Mouse (Mus musculus) midbrain, embryonic 12.5 days (tissue): ENCODE results near the gene Pou2f3. TPM values are rescaled to one million over a fixed set of nuclear protein-coding genes. Genes with fewer than 3 reads are reported as not detected.
"Not testable (repeated sequence)": the region's sequence is repeated elsewhere in the genome, so short reads cannot be mapped to it uniquely, and the experiment has no call there.

Source experiments
- ATAC-seq: fragments of 200-750 bp; cut with Nextera tagmentation; 2 replicates; pipeline ENCODE4 v1.8.0; 2017; ENCODE audit warnings: low read depth, moderate TSS enrichment, moderate library complexity; ENCODE audit not compliant: low FRiP score
- H3K27ac ChIP-seq: fragments of 300-500 bp; sonication (generic); replicated peaks from 2 replicates; pipeline ENCODE4 v1.5.1; 2016; ENCODE audit warnings: mild to moderate bottlenecking
- H3K27me3 ChIP-seq: fragments of 300-500 bp; sonication (generic); 2 replicates; pipeline ENCODE4 v1.6.1; 2016; ENCODE audit warnings: mild to moderate bottlenecking
- H3K36me3 ChIP-seq: fragments of 300-500 bp; sonication (generic); 2 replicates; pipeline ENCODE4 v1.6.1; 2016
- H3K4me1 ChIP-seq: fragments of 300-500 bp; sonication (generic); 2 replicates; pipeline ENCODE4 v1.6.1; 2016
- H3K4me2 ChIP-seq: fragments of 300-500 bp; sonication (generic); replicated peaks from 2 replicates; pipeline ENCODE4 v1.6.1; 2016; ENCODE audit warnings: mild to moderate bottlenecking, moderate library complexity
- H3K4me3 ChIP-seq: fragments of 300-500 bp; sonication (generic); 2 replicates; pipeline ENCODE4 v1.5.1; 2016; ENCODE audit warnings: mild to moderate bottlenecking
- H3K9ac ChIP-seq: fragments of 300-500 bp; sonication (generic); replicated peaks from 2 replicates; pipeline ENCODE4 v1.6.1; 2016; ENCODE audit warnings: mild to moderate bottlenecking, moderate library complexity
- H3K9me3 ChIP-seq: fragments of 300-500 bp; sonication (generic); 2 replicates; pipeline ENCODE4 v1.6.1; 2016; ENCODE audit warnings: mild to moderate bottlenecking
- WGBS: fragments of 180-500 bp; shearing (Covaris S2); methylation state at CpG from one replicate; pipeline ENCODE4 v1.1.7; 2016; 5-methylcytosine and 5-hydroxymethylcytosine counted together
- polyA plus RNA-seq: library from polyadenylated mRNA; unstranded; fragments of >200 nt; fragmentation: Nextera tagmentation; extraction: Ambion mirVana; gene quantifications from 2 replicates; pipeline ENCODE4 v1.2.1, GENCODE M21; 2016

Pou2f3 gene
- polyA plus RNA-seq, 1 experiment from 2014 or later, result not detected

GRCm38 (mm10) chr9:43121948-43122347, 88.2 kb downstream of the Pou2f3 start:
- not testable (repeated sequence) for H3K9ac ChIP-seq, H3K4me2 ChIP-seq, ATAC-seq, H3K27ac ChIP-seq, H3K9me3 ChIP-seq, H3K4me3 ChIP-seq, H3K36me3 ChIP-seq, H3K4me1 ChIP-seq, H3K27me3 ChIP-seq
- WGBS, result 84% methylated on average over 2 of the region's 2 CpGs

GRCm38 (mm10) chr9:43116997-43117336, 93.2 kb downstream of the Pou2f3 start:
- H3K9me3 ChIP-seq, result no peaks in the 10 kb centered on the region
- H3K9ac ChIP-seq, result no peak overlapping the region
- H3K4me3 ChIP-seq, result no peak overlapping the region; the same call in 1 of the 2 replicates
- H3K27ac ChIP-seq, result 0 out of 2 replicates have a peak overlapping the region, but pooled peaks have one; percentile 30
- no peak for ATAC-seq
- peaks cover 13% of the 10 kb centered on the region; the same call in 1 of the 2 replicates for H3K4me1 ChIP-seq
- H3K36me3 ChIP-seq, result no peaks in the 10 kb centered on the region
- H3K4me2 ChIP-seq, result peak overlapping the region; percentile 78; the same call in 1 of the 2 replicates
- H3K27me3 ChIP-seq, result no peaks in the 10 kb centered on the region
- WGBS, result 83% methylated on average over 6 of the region's 6 CpGs

GRCm38 (mm10) chr9:43116134-43116996, 93.8 kb downstream of the Pou2f3 start, which contains the start of gene Tmem136:
Tmem136 (minus strand) TSS chr9:43116570.
- H3K27ac ChIP-seq, result peak within 1 kb of the TSS; percentile 42; the same call in 1 of the 2 replicates
- ATAC-seq, result peak; percentile 93

GRCm38 (mm10) chr9:43115431-43116133, 94.6 kb downstream of the Pou2f3 start:
- no peak for ATAC-seq
- WGBS, result 16% methylated on average over 12 of the region's 12 CpGs
- Histone ChIP-seq H3K4me1 (peaks cover 13% of the 10 kb centered on the region; the same call in 1 of the 2 replicates), H3K4me3 (peak overlapping the region; percentile 74), H3K27ac (no peak overlapping the region), H3K9ac (peak overlapping the region; percentile 87), H3K4me2 (peak overlapping the region; percentile 78), H3K9me3 (no peaks in the 10 kb centered on the region), H3K36me3 (peaks cover 11% of the 10 kb centered on the region), H3K27me3 (no peaks in the 10 kb centered on the region)

More at GRCm38 (mm10) chr9:43116134-43116996, 93.8 kb downstream of the Pou2f3 start, which contains the start of gene Tmem136:
- H3K36me3 ChIP-seq, result peaks cover 3% of the 10 kb centered on the region
- no peaks in the 10 kb centered on the region for H3K9me3 ChIP-seq
- no peaks in the 10 kb centered on the region for H3K27me3 ChIP-seq
- peaks cover 13% of the 10 kb centered on the region; the same call in 1 of the 2 replicates for H3K4me1 ChIP-seq
- H3K9ac ChIP-seq, result peak within 1 kb of the TSS; percentile 87
- 4% methylated on average over 55 of the region's 55 CpGs for WGBS
- H3K4me3 ChIP-seq, result peak within 1 kb of the TSS; percentile 74
- peak within 1 kb of the TSS; percentile 78 for H3K4me2 ChIP-seq

- WGBS, result 94% methylated on average over 4 of the region's 4 CpGs
- H3K9me3 ChIP-seq, result no peaks in the 10 kb centered on the region
- H3K4me2 ChIP-seq, result no peak overlapping the region
- H3K9ac ChIP-seq, result no peak overlapping the region
- H3K36me3 ChIP-seq, result peaks cover 16% of the 10 kb centered on the region
- peaks cover 13% of the 10 kb centered on the region; the same call in 1 of the 2 replicates for H3K4me1 ChIP-seq
- no peak overlapping the region for H3K27ac ChIP-seq
- H3K4me3 ChIP-seq, result no peak overlapping the region
- no peaks in the 10 kb centered on the region for H3K27me3 ChIP-seq
- ATAC-seq, result no peak
These were observed 95.3 kb downstream of the Pou2f3 start for GRCm38 (mm10) chr9:43114833-43115232.

DNA sequence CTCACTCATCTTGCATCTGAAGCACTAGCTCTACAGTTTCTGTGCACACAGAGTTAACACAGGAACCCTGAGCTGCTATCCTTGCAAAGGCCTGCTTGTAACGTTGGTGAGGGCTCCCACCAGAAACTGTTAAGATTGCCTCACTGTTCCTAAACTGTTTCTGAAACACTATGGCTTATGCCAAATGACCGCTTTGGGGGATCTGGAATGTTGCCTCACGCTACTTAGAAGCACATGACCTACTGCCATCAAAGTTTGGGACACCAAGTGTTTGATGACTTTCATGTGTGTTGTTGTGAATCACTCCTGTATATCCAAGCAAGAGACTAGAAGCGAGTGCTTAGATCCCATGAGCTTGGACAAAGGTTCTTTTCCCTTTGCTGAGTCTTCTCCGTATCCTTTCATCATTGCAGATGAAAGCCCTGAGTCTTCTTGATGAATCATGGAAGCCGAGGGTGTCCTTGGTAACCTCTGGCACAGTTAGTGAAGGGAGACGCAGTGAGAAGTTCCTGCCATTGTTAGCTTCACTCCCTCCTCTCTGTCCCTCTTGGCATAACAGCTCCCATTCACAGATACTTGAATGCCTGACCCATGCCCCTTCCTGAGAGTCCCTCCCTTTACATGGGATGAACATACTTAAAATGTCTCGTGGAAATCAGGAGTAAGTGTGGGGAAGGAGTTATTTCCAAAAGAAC, 99.7 kb downstream of the Pou2f3 start:
- no peaks in the 10 kb centered on the region for H3K9me3 ChIP-seq
- H3K4me3 ChIP-seq, result no peak overlapping the region
- H3K9ac ChIP-seq, result no peak overlapping the region
- H3K4me1 ChIP-seq, result peaks cover 8% of the 10 kb centered on the region; the same call in 1 of the 2 replicates
- no peak overlapping the region for H3K27ac ChIP-seq
- no peak overlapping the region for H3K4me2 ChIP-seq
- H3K36me3 ChIP-seq, result peaks cover 16% of the 10 kb centered on the region
- no peak for ATAC-seq
- WGBS, result 86% methylated on average over 8 of the region's 8 CpGs
- no peaks in the 10 kb centered on the region for H3K27me3 ChIP-seq

GRCm38 (mm10) chr9:43109125-43109524, 101.0 kb downstream of the Pou2f3 start:
- 90% methylated on average over 7 of the region's 7 CpGs for whole genome bisulfite sequencing
- H3K27me3 ChIP-seq, result no peaks in the 10 kb centered on the region
- H3K4me1 ChIP-seq, result peaks cover 14% of the 10 kb centered on the region
- H3K4me3 ChIP-seq, result no peak overlapping the region
- no peak overlapping the region for H3K27ac ChIP-seq
- H3K4me2 ChIP-seq, result no peak overlapping the region
- H3K36me3 ChIP-seq, result peaks cover 16% of the 10 kb centered on the region
- H3K9me3 ChIP-seq, result no peaks in the 10 kb centered on the region
- no peak for ATAC-seq
- H3K9ac ChIP-seq, result no peak overlapping the region

GRCm38 (mm10) chr9:43108721-43109120, 101.4 kb downstream of the Pou2f3 start:
- H3K27me3 ChIP-seq, result no peaks in the 10 kb centered on the region
- H3K4me3 ChIP-seq, result no peak overlapping the region
- WGBS, result 89% methylated on average over 3 of the region's 3 CpGs
- no peaks in the 10 kb centered on the region for H3K9me3 ChIP-seq
- no peak overlapping the region for H3K27ac ChIP-seq
- H3K36me3 ChIP-seq, result peaks cover 16% of the 10 kb centered on the region
- no peak for ATAC-seq
- no peak overlapping the region for H3K9ac ChIP-seq
- no peak overlapping the region for H3K4me2 ChIP-seq
- peaks cover 18% of the 10 kb centered on the region for H3K4me1 ChIP-seq

DNA sequence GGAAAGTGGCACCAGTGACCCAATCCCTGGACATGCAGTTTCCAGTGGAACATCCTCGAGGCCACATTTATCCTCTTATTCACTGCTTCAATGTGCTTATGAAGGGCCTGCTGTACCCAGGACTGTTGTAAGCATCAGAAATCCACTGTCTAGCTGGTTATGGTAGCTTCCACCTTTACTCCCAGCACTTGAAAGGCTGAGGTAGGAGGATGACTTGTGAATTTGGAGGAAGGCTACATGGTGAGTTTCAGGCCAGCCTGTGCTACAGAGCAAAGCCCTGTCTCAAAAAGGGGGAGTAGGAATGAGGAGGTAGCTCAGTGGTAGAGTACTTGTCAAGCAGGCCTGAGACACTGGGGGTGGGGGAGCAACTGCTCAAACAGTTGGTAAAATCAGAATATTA, 102.1 kb downstream of the Pou2f3 start:
- Histone ChIP-seq H3K9ac (no peak overlapping the region), H3K4me3 (no peak overlapping the region), H3K9me3 (no peaks in the 10 kb centered on the region), H3K4me1 (peaks cover 22% of the 10 kb centered on the region), H3K36me3 (peaks cover 16% of the 10 kb centered on the region), H3K27me3 (no peaks in the 10 kb centered on the region), H3K27ac (no peak overlapping the region), H3K4me2 (no peak overlapping the region)
- ATAC-seq, result no peak
- 80% methylated on average over 1 of the region's 1 CpGs for WGBS

DNA sequence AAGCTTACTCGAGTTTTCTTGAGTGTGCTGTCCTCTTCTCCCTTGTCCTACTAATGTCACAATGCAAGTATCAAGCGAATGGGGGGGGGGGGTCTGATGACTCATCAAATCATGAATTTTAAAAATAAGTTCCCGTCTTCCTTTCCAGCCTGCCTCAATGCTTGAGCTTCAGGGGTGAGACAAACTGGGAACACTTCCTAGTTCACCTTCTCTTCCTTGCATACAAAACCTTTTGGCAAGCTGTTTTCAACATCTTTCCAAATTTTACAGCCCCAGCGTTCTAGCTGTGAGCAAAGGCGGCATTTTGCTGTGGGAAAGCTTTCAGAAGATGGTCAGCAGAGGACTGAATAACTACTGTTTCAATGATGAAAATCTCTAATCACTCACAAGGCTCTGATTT, 102.6 kb downstream of the Pou2f3 start:
- H3K9ac ChIP-seq, result no peak overlapping the region
- H3K27ac ChIP-seq, result no peak overlapping the region
- H3K4me1 ChIP-seq, result peaks cover 27% of the 10 kb centered on the region
- no peak overlapping the region for H3K4me3 ChIP-seq
- WGBS, result 65% methylated on average over 5 of the region's 5 CpGs
- H3K36me3 ChIP-seq, result peaks cover 16% of the 10 kb centered on the region
- no peak overlapping the region for H3K4me2 ChIP-seq
- no peaks in the 10 kb centered on the region for H3K27me3 ChIP-seq
- H3K9me3 ChIP-seq, result no peaks in the 10 kb centered on the region
- ATAC-seq, result no peak

DNA sequence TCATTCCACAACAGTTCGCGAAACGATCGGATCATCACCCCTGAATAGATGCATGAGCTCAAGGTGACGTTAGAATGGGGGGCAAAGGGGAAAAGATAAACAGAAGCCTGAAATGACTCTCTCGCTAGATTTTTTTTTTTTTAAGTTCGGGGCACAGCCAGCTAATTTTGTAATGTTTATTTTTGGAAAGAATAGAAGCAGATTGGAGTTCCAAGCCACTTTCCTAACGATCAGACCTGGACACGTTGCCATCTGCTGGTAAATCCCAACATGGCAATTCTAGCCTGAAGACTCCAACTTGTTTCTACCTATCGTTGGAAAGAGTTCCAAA, 103.0 kb downstream of the Pou2f3 start, which contains the start of gene Arhgef12:
Gene Arhgef12 (minus strand): TSS at position 53 of the 331 bp plus-strand sequence.
- peak within 1 kb of the TSS; percentile 95 for H3K4me3 ChIP-seq
- peak within 1 kb of the TSS; percentile 93 for H3K9ac ChIP-seq
- H3K9me3 ChIP-seq, result no peaks in the 10 kb centered on the region
- ATAC-seq, result no peak
- H3K27ac ChIP-seq, result peak within 1 kb of the TSS; percentile 88
- peak within 1 kb of the TSS; percentile 74 for H3K4me2 ChIP-seq
- WGBS, result 41% methylated on average over 10 of the region's 10 CpGs
- H3K27me3 ChIP-seq, result no peaks in the 10 kb centered on the region
- peaks cover 16% of the 10 kb centered on the region for H3K36me3 ChIP-seq
- peaks cover 30% of the 10 kb centered on the region for H3K4me1 ChIP-seq
